Mouse (Mus musculus): Measurements from ENCODE around the gene Abcc10. TPM values are rescaled to one million over a fixed set of nuclear protein-coding genes. Genes with fewer than 3 reads are reported as not detected.

The Abcc10 gene
- polyA plus RNA-seq, 1 experiment from 2014 or later: 5.7 TPM

DNA sequence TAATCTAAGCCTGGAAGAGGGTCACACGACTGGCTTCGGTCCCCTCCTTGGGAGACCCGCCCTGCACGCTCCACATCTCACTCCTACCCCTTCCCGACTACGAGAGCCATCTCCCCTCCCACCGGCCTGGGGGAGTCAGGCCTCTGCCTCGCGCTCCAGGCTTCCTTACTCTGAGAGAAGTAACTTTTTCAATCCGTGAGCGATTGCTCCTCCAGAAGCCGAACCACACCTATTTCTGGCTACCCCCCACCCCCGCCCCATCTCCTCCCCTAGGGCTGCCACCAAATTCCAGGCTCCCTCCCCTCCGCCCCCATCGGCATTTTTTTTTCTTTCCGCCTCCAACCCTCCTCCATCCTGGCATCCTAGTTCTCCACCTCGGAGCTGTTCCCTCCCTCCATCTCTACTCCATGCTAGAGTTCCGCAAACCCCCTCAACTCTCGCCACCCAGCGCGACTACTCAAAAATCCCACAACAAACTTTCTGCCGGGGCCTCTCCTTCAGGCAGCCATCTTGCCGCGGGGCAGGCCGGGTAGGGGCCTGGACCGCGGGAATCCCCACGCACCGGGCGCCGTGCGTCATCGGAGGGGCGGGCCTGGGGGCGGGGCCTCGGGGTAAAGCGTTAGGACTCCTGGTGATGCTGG lies 45.5 kb downstream of the Abcc10 start, which contains the start of gene Tjap1:
Gene Tjap1 (minus strand): TSS at position 544 of the 641 bp plus-strand sequence.
- no peaks in the 10 kb centered on the region for H3K27me3 ChIP-seq (ENCODE audit: low read depth, poor library complexity, severe bottlenecking)
- peak within 1 kb of the TSS; percentile 81 for H3K4me3 ChIP-seq
- H3K4me1 ChIP-seq: peaks cover 45% of the 10 kb centered on the region
- WGBS: under 1% methylated on average over 37 of the region's 37 CpGs
- H3K27ac ChIP-seq: peak within 1 kb of the TSS; percentile 90
- no peaks in the 10 kb centered on the region for H3K9me3 ChIP-seq (replicated peaks)
- peaks cover 35% of the 10 kb centered on the region for H3K36me3 ChIP-seq
- DNase-seq (ENCODE audit: low spot score): peak; percentile 98

DNA sequence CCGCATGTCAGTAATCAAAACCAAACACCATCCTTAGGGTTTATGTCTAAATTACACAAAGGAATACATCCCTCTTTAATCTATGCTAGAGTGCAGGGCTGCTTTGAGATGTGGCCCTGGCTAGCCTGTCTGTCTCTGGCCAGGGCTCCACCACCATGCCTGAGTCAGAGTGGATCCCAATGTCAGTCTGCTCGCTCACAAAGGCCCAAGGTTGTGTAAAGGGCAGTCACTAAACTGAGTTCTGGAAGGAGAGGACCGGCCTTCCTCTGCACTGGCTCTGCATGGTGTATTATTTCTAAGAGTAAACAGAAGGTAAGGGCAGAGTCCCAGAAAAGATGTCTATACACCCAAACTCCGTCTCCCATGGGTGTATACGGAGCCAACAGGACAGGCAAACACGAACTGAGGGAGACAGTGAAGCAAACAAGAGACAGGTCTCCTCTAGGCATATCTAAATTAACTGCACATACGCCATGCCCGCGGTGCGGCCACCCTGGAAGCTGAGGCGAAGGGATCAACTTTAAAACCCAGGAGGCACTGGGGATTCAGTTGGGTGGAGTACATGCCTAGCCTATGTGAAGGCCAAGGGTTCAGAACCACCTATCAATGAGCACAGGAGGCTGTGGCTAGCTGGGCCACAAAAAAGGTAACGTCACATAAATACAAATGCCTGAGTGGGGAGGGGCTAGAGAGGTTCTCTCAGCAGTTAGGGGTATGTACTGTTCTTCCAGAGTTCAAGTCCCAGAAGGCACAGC lies 50.0 kb downstream of the Abcc10 start:
- WGBS: 77% methylated on average over 12 of the region's 12 CpGs
- Histone ChIP-seq H3K27me3 (ENCODE audit: low read depth, poor library complexity, severe bottlenecking) (no peaks in the 10 kb centered on the region), H3K4me3 (no peak overlapping the region), H3K27ac (peak overlapping the region; percentile 68), H3K36me3 (peaks cover 66% of the 10 kb centered on the region), H3K9me3 (replicated peaks) (no peaks in the 10 kb centered on the region), H3K4me1 (peaks cover 54% of the 10 kb centered on the region)
- no peak for DNase-seq (ENCODE audit: low spot score)

DNA sequence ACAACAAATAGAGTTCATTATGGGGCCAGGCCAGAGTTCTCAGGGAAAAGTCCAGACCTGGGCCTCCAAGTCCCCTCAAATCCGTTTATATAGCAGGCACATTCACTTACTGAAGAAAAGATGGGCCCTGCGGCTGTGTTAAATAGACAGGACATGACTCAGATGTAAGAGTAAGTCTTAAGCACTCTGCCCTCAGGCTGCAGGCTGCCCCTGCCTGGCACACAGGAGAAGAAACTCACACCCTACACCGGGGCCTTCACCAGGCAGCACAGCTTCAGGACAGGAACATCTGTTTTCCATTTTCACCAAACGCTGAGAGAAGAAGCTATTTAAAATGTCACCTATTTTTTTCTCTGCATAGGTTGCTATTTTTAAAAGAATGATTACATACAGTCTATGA lies 50.6 kb downstream of the Abcc10 start:
- 23% methylated on average over 4 of the region's 4 CpGs for WGBS
- Histone ChIP-seq H3K4me3 (no peak overlapping the region), H3K27me3 (ENCODE audit: low read depth, poor library complexity, severe bottlenecking) (no peaks in the 10 kb centered on the region), H3K27ac (no peak overlapping the region), H3K4me1 (peaks cover 50% of the 10 kb centered on the region), H3K36me3 (peaks cover 72% of the 10 kb centered on the region), H3K9me3 (replicated peaks) (no peaks in the 10 kb centered on the region)
- DNase-seq (ENCODE audit: low spot score): no peak

DNA sequence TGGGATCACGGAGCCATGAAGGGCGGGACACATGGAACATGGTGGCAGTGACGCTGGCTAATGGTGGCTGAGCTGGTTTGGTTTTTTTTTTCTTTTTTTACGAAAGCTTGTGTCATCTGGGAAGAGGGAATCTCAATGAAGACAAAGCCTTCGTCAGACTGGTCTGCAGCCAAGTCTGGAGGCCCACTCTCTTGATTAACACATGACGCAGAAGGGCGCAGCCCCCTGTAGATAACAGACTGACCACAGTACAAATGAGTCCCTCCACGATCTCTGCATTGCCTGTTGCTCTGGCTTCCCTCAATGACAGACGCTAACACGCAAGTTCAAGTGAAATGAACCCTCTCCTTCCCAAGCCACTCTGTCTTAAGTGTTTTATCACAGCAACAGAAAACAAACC lies 52.6 kb downstream of the Abcc10 start:
- Histone ChIP-seq H3K4me3 (no peak overlapping the region), H3K27me3 (ENCODE audit: low read depth, poor library complexity, severe bottlenecking) (no peaks in the 10 kb centered on the region), H3K36me3 (peaks cover 84% of the 10 kb centered on the region), H3K9me3 (replicated peaks) (no peaks in the 10 kb centered on the region), H3K27ac (no peak overlapping the region), H3K4me1 (peaks cover 40% of the 10 kb centered on the region)
- no peak for DNase-seq (ENCODE audit: low spot score)
- WGBS: 91% methylated on average over 10 of the region's 10 CpGs

DNA sequence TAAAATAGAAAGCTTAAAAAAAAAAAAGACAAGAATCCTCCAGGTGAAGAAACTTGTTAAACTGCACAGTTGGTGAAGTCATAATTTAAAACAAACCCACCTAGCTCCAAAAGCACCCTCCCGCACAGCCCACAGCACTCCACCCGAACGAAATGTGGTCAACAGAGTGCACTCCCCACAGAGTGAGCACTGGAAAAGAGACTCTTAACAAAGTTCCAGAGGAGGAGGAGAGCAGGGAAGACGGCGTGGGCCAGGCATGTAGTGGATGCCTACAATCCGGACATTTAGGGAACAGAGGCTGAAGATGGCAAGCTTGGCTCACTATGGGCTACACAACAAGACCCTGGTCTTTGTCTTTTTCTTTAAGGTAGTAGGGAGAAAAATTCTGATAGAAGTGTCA lies 53.1 kb downstream of the Abcc10 start:
- Histone ChIP-seq H3K27me3 (ENCODE audit: low read depth, poor library complexity, severe bottlenecking) (no peaks in the 10 kb centered on the region), H3K36me3 (peaks cover 84% of the 10 kb centered on the region), H3K4me1 (peaks cover 40% of the 10 kb centered on the region), H3K27ac (no peak overlapping the region), H3K9me3 (replicated peaks) (no peaks in the 10 kb centered on the region), H3K4me3 (no peak overlapping the region)
- DNase-seq (ENCODE audit: low spot score): no peak
- WGBS: 96% methylated on average over 6 of the region's 6 CpGs

DNA sequence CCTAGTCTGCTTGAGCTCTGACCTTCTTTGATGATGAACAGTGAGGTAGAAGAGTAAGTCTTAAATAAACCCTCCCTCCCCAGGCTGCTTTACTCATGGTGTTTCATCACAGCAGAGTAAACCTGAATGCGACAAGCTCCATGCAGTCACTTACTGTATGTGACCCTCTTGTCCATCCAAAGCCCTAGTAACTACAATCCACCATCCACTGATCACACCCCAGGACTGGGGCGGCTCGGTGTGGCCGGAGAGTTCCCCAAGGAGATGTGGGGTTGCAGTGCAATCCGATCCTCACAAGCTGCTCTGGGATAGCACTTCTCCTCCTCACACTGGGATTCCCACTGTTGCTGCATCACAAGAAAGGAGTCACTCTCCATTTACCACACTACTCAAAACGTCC lies 53.7 kb downstream of the Abcc10 start:
- DNase-seq (ENCODE audit: low spot score): no peak
- 69% methylated on average over 6 of the region's 6 CpGs for WGBS
- H3K4me1 ChIP-seq: peaks cover 40% of the 10 kb centered on the region
- H3K27ac ChIP-seq: 0 out of 2 replicates have a peak overlapping the region, but pooled peaks have one; percentile 7
- no peak overlapping the region for H3K4me3 ChIP-seq
- H3K9me3 ChIP-seq (replicated peaks): no peaks in the 10 kb centered on the region
- H3K36me3 ChIP-seq: peaks cover 84% of the 10 kb centered on the region
- no peaks in the 10 kb centered on the region for H3K27me3 ChIP-seq (ENCODE audit: low read depth, poor library complexity, severe bottlenecking)

DNA sequence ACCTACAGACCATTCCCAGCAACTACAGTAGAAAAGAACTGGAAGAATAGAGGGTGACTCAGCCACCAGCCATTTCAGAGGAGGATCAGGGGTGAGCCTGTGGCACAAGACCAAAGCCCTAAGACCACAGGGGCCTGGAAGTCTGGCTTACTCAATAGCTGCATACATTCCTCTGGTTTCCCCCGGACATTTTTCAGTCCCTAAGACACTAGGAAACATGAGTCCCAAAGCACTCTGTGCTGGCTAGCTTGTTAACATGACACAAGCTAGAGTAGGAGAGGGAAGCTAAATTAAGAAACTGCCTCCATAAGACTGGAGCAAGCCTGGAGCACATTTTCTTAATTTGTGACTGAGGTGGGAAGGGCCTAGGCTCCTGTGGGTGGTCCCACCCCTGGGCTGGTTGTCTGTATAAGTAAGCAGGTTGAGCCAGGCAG lies 54.3 kb downstream of the Abcc10 start:
- no peak overlapping the region for H3K4me3 ChIP-seq
- DNase-seq (ENCODE audit: low spot score): no peak
- H3K9me3 ChIP-seq (replicated peaks): no peaks in the 10 kb centered on the region
- WGBS: 65% methylated on average over 1 of the region's 1 CpGs
- H3K4me1 ChIP-seq: peaks cover 40% of the 10 kb centered on the region
- no peaks in the 10 kb centered on the region for H3K27me3 ChIP-seq (ENCODE audit: low read depth, poor library complexity, severe bottlenecking)
- 0 out of 2 replicates have a peak overlapping the region, but pooled peaks have one; percentile 7 for H3K27ac ChIP-seq
- H3K36me3 ChIP-seq: peaks cover 84% of the 10 kb centered on the region

DNA sequence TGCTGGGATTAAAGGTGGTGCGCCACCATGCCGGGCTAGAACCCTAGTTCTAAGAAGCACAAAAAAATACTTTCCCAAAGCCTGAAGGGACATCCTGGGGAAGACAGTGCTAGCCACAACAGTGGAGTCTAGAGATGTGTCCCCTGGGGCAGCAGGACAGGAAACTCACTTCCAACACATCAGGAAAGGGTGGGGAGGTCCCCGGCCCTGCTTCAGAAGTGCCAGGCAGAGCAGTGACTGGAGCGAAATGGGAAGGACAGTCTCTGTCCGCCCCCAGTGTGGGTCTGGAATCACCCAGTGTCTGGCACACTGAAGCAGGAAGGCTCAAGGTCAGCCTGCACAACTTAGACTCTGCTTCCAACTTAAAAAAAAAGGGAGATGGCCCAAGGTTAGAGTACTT lies 55.5 kb downstream of the Abcc10 start:
- Histone ChIP-seq H3K4me3 (no peak overlapping the region), H3K27ac (no peak overlapping the region), H3K4me1 (peaks cover 29% of the 10 kb centered on the region), H3K9me3 (replicated peaks) (no peaks in the 10 kb centered on the region), H3K36me3 (peaks cover 85% of the 10 kb centered on the region), H3K27me3 (ENCODE audit: low read depth, poor library complexity, severe bottlenecking) (no peaks in the 10 kb centered on the region)
- DNase-seq (ENCODE audit: low spot score): no peak
- WGBS: 95% methylated on average over 5 of the region's 5 CpGs

DNA sequence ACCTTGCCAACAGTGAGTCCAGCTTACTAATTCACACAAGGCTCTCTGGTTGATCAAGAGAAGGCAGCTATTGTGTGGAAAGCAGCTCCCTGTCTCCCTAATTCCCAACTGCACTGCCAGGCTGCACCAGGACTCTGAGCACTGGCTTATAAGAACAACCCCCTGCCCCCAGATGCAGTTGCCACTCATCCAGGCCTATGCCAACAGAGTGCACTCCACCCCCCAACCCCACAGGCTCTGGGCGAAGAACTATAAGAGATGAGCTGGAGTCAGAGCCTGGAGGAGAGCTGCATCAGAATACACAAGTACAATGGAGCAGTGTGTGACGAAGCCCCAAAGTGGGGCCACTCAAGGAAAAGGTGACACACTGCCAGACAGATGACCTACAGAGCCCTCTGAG lies 56.1 kb downstream of the Abcc10 start:
- no peaks in the 10 kb centered on the region for H3K9me3 ChIP-seq (replicated peaks)
- peaks cover 22% of the 10 kb centered on the region for H3K4me1 ChIP-seq
- H3K36me3 ChIP-seq: peaks cover 91% of the 10 kb centered on the region
- 91% methylated on average over 2 of the region's 2 CpGs for WGBS
- no peaks in the 10 kb centered on the region for H3K27me3 ChIP-seq (ENCODE audit: low read depth, poor library complexity, severe bottlenecking)
- no peak overlapping the region for H3K4me3 ChIP-seq
- H3K27ac ChIP-seq: no peak overlapping the region
- no peak for DNase-seq (ENCODE audit: low spot score)

DNA sequence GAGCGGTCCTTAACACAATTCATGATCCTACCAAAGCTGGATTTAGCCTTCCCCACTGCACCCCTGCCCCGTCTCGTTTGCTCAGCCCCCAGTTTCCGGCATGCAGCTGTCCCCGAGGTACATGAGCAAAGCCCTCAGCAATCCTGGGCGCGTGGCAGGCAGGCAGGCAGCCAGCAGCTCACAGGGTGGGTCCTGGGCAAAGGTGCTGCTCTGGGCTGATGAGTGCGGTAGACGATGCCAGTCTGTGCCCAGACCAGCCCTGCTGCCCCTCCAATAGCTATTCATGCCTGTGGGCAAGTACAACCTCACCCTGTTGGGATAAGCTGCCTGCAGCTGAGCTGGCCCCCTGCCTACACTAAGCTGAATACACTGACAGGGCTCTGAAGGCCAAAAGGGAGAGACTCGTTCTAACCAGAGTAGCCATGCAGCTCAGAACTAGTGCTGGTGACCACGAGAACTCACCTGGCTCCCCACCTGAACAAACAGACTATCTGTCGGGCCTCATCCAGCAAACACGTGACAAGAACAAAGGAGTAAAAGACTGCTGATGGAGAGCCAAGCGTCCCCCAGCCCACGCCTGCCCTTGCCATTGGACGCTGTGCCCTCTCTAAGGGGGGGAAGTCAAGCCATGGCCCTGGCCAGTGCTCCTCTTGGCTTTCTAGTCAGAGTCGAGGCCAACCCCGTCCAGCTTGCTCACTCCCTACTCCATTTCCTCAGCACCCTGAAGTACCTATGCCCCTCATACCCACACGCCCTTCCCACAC lies 58.2 kb downstream of the Abcc10 start:
- H3K27me3 ChIP-seq (ENCODE audit: low read depth, poor library complexity, severe bottlenecking): no peaks in the 10 kb centered on the region
- 90% methylated on average over 19 of the region's 19 CpGs for WGBS
- DNase-seq (ENCODE audit: low spot score): no peak
- H3K36me3 ChIP-seq: peaks cover 96% of the 10 kb centered on the region
- no peak overlapping the region for H3K4me3 ChIP-seq
- peaks cover 28% of the 10 kb centered on the region for H3K4me1 ChIP-seq
- no peak overlapping the region for H3K27ac ChIP-seq
- H3K9me3 ChIP-seq (replicated peaks): no peaks in the 10 kb centered on the region

DNA sequence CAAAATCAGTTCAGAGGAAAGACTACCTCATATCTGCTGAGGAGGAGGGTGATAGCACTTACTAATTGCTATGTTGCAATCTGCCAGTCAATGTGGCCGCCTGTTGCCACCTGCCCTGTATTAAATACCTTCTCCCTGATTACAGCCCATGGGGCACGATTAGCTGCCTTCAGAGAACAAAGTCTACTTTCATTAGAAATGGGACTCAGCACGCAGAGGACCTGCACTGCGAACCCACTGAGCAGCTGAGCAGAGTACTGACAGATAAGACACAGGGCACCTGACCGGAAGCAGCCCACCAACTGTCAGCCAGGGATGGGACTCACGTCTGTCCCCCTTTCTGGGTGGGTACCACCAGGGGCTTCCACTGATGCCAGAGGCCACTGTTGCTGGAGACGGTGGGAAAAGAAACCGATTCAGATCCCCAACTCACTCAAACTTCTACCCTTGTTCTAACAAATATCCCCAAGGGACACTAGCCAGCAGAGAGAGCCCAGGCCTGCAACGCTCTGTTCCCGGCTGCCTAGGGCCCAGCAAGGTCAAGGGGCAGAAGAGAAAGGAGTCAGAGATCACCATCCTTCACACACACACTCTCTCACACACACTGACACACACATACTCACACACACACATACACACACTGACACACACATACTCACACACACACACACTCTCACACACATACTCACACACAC lies 60.0 kb downstream of the Abcc10 start:
- H3K27ac ChIP-seq: no peak overlapping the region
- peaks cover 98% of the 10 kb centered on the region for H3K36me3 ChIP-seq
- H3K4me3 ChIP-seq: no peak overlapping the region
- no peaks in the 10 kb centered on the region for H3K9me3 ChIP-seq (replicated peaks)
- peaks cover 13% of the 10 kb centered on the region for H3K4me1 ChIP-seq
- H3K27me3 ChIP-seq (ENCODE audit: low read depth, poor library complexity, severe bottlenecking): no peaks in the 10 kb centered on the region
- 77% methylated on average over 10 of the region's 10 CpGs for WGBS
- no peak for DNase-seq (ENCODE audit: low spot score)

DNA sequence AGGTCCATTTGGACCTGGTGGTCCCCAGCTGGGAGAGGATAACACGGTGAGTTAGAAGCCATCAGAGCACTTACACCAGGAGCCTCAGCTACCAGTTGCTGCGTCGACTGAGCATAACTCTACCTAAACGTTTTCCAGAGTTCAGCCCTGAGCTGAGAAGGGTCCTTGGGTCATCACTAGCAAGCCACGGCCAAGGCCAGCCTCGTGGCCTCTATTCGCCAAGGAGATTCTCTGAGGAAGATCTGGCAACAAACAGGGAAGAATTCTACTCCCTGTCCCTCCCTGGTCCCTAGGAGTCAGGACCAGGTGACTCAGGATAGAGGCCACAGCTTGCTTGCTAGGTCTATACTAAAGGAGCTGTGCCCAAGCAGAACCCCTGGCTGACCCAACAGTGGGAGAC lies 60.6 kb downstream of the Abcc10 start:
- Histone ChIP-seq H3K27me3 (ENCODE audit: low read depth, poor library complexity, severe bottlenecking) (no peaks in the 10 kb centered on the region), H3K36me3 (peaks cover 98% of the 10 kb centered on the region), H3K9me3 (replicated peaks) (no peaks in the 10 kb centered on the region), H3K4me1 (peaks cover 13% of the 10 kb centered on the region), H3K27ac (no peak overlapping the region), H3K4me3 (no peak overlapping the region)
- no peak for DNase-seq (ENCODE audit: low spot score)
- WGBS: 86% methylated on average over 7 of the region's 7 CpGs

Data from limb, embryonic 10.5 days (tissue).